Mouse (Mus musculus) kidney, postnatal 0 days (tissue): Measurements from ENCODE around the gene Anapc7. TPM values are rescaled to one million over a fixed set of nuclear protein-coding genes. Genes with fewer than 3 reads are reported as not detected.

Experiments
- ATAC-seq: fragments of 200-750 bp; cut with Nextera tagmentation; replicated peaks from 2 replicates; pipeline ENCODE4 v1.8.0; 2017; ENCODE audit warnings: low read depth, moderate number of reproducible peaks, moderate TSS enrichment, moderate library complexity; ENCODE audit not compliant: low FRiP score
- DNase-seq: peaks from one replicate; pipeline ENCODE4 v3.0.0-alpha.2; 2016; ENCODE audit warnings: low spot score
- H3K27ac ChIP-seq: fragments of 300-500 bp; sonication (generic); 2 replicates; pipeline ENCODE4 v1.5.1; 2014; ENCODE audit warnings: mild to moderate bottlenecking
- H3K27me3 ChIP-seq: fragments of 300-500 bp; sonication (generic); 2 replicates; pipeline ENCODE4 v1.6.1; 2014; ENCODE audit warnings: low read length, mixed read lengths; ENCODE audit not compliant: insufficient read depth
- H3K36me3 ChIP-seq: fragments of 300-500 bp; sonication (generic); 2 replicates; pipeline ENCODE4 v1.6.1; 2014; ENCODE audit warnings: low read length, mixed read lengths; ENCODE audit not compliant: insufficient read depth
- H3K4me1 ChIP-seq: fragments of 300-500 bp; sonication (generic); replicated peaks from 2 replicates; pipeline ENCODE4 v1.6.1; 2014; ENCODE audit warnings: antibody characterized with exemption, low read length, mixed read lengths; ENCODE audit not compliant: insufficient read depth
- H3K4me2 ChIP-seq: fragments of 300-500 bp; sonication (generic); 2 replicates; pipeline ENCODE4 v1.6.1; 2014; ENCODE audit warnings: mild to moderate bottlenecking, low read length, moderate library complexity, mixed read lengths
- H3K4me3 ChIP-seq: fragments of 300-500 bp; sonication (generic); replicated peaks from 2 replicates; pipeline ENCODE4 v1.5.1; 2014; ENCODE audit warnings: low read depth, low read length
- H3K9ac ChIP-seq: fragments of 300-500 bp; sonication (generic); 2 replicates; pipeline ENCODE4 v1.6.1; 2014; ENCODE audit warnings: low read depth, low read length
- H3K9me3 ChIP-seq: fragments of 300-500 bp; sonication (generic); replicated peaks from 2 replicates; pipeline ENCODE4 v1.6.1; 2016; ENCODE audit warnings: low read length, inconsistent platforms, mixed read lengths
- CTCF ChIP-seq: IDR thresholded peaks from 2 replicates; pipeline ENCODE4 v1.5.1; 2016; ENCODE audit warnings: antibody characterized with exemption, low read depth, mild to moderate bottlenecking, moderate library complexity
- WGBS: fragments of 180-500 bp; shearing (Covaris S2); extraction: QIAGEN DNeasy Blood & Tissue Kit; methylation state at CpG from one replicate; pipeline ENCODE4 v1.1.7; 2014; 5-methylcytosine and 5-hydroxymethylcytosine counted together
- polyA plus RNA-seq: library from polyadenylated mRNA; unstranded; fragments of >200 nt; fragmentation: Nextera tagmentation; extraction: Ambion mirVana; gene quantifications from 2 replicates; pipeline ENCODE4 v1.2.1, GENCODE M21; 2015

The Anapc7 gene
- polyA plus RNA-seq, 1 experiment from 2014 or later: 37.5 TPM

- no peak for TF ChIP-seq CTCF
- Histone ChIP-seq H3K36me3 (peaks cover 91% of the 10 kb centered on the region), H3K9ac (no peak overlapping the region), H3K4me1 (no peaks in the 10 kb centered on the region), H3K4me2 (no peak overlapping the region), H3K27me3 (no peaks in the 10 kb centered on the region), H3K27ac (no peak overlapping the region), H3K4me3 (no peak overlapping the region), H3K9me3 (no peaks in the 10 kb centered on the region)
- DNase-seq (no peak), ATAC-seq (no peak)
- WGBS: 77% methylated on average over 11 of the region's 11 CpGs
These were observed 39.2 kb downstream of the Anapc7 start for GRCm38 (mm10) chr5:122460656-122461055.

- DNase-seq: no peak
- Histone ChIP-seq H3K4me1 (no peaks in the 10 kb centered on the region), H3K9ac (no peak overlapping the region), H3K36me3 (peaks cover 94% of the 10 kb centered on the region), H3K9me3 (no peaks in the 10 kb centered on the region), H3K4me3 (no peak overlapping the region), H3K27me3 (no peaks in the 10 kb centered on the region), H3K27ac (no peak overlapping the region), H3K4me2 (no peak overlapping the region)
- no peak for TF ChIP-seq CTCF
- no peak for ATAC-seq
- WGBS: 87% methylated on average over 9 of the region's 9 CpGs
These were observed 39.9 kb downstream of the Anapc7 start for GRCm38 (mm10) chr5:122461431-122461830.

GRCm38 (mm10) chr5:122471658-122472057, 50.2 kb downstream of the Anapc7 start:
- TF ChIP-seq CTCF: no peak
- H3K4me2 ChIP-seq: no peak overlapping the region
- DNase-seq: no peak

GRCm38 (mm10) chr5:122474643-122475363, 53.3 kb downstream of the Anapc7 start:
- Histone ChIP-seq H3K4me3 (no peak overlapping the region), H3K27me3 (no peaks in the 10 kb centered on the region), H3K9me3 (no peaks in the 10 kb centered on the region), H3K36me3 (peaks cover 39% of the 10 kb centered on the region), H3K4me2 (no peak overlapping the region), H3K9ac (no peak overlapping the region), H3K4me1 (no peaks in the 10 kb centered on the region), H3K27ac (no peak overlapping the region)
- DNase-seq (no peak), ATAC-seq (no peak)
- TF ChIP-seq CTCF: 0 out of 2 replicates have a peak, but pooled peaks have one; percentile 11
- WGBS: 83% methylated on average over 4 of the region's 4 CpGs

More at GRCm38 (mm10) chr5:122471658-122472057, 50.2 kb downstream of the Anapc7 start:
- H3K4me1 ChIP-seq: no peaks in the 10 kb centered on the region
- no peaks in the 10 kb centered on the region for H3K9me3 ChIP-seq
- H3K27me3 ChIP-seq: no peaks in the 10 kb centered on the region
- 0 out of 2 replicates have a peak overlapping the region, but pooled peaks have one; percentile 11 for H3K27ac ChIP-seq
- no peak overlapping the region for H3K4me3 ChIP-seq
- peaks cover 63% of the 10 kb centered on the region for H3K36me3 ChIP-seq
- WGBS: 68% methylated on average over 5 of the region's 5 CpGs
- ATAC-seq: no peak
- no peak overlapping the region for H3K9ac ChIP-seq

GRCm38 (mm10) chr5:122476078-122476477, 54.6 kb downstream of the Anapc7 start:
- Histone ChIP-seq H3K27ac (no peak overlapping the region), H3K9ac (no peak overlapping the region), H3K4me1 (no peaks in the 10 kb centered on the region), H3K4me3 (no peak overlapping the region), H3K4me2 (no peak overlapping the region), H3K9me3 (no peaks in the 10 kb centered on the region), H3K27me3 (no peaks in the 10 kb centered on the region), H3K36me3 (peaks cover 36% of the 10 kb centered on the region)
- 75% methylated on average over 3 of the region's 3 CpGs for WGBS
- DNase-seq (no peak), ATAC-seq (no peak)
- TF ChIP-seq CTCF: no peak

GRCm38 (mm10) chr5:122477492-122477891, 56.0 kb downstream of the Anapc7 start:
- H3K27ac ChIP-seq: no peak overlapping the region
- no peaks in the 10 kb centered on the region for H3K27me3 ChIP-seq
- ATAC-seq (no peak), DNase-seq (no peak)
- H3K9ac ChIP-seq: no peak overlapping the region
- H3K36me3 ChIP-seq: peaks cover 33% of the 10 kb centered on the region
- H3K4me3 ChIP-seq: no peak overlapping the region
- H3K4me1 ChIP-seq: no peaks in the 10 kb centered on the region
- no peak for TF ChIP-seq CTCF
- H3K9me3 ChIP-seq: no peaks in the 10 kb centered on the region
- 88% methylated on average over 3 of the region's 3 CpGs for WGBS
- H3K4me2 ChIP-seq: no peak overlapping the region
